Mouse (Mus musculus) effector memory CD4-positive, alpha-beta T cell, adult 7 months (primary cell): Measurements from ENCODE around the gene Slc7a11. TPM values are rescaled to one million over a fixed set of nuclear protein-coding genes. Genes with fewer than 3 reads are reported as not detected.

Experiments used
- polyA plus RNA-seq: library from polyadenylated mRNA; unstranded; fragments of 100-300 nt; shearing (Covaris generic); gene quantifications from one replicate; pipeline ENCODE4 v1.2.1, GENCODE M21; 2017

Gene Slc7a11
- 0.63 TPM for polyA plus RNA-seq

DNA sequence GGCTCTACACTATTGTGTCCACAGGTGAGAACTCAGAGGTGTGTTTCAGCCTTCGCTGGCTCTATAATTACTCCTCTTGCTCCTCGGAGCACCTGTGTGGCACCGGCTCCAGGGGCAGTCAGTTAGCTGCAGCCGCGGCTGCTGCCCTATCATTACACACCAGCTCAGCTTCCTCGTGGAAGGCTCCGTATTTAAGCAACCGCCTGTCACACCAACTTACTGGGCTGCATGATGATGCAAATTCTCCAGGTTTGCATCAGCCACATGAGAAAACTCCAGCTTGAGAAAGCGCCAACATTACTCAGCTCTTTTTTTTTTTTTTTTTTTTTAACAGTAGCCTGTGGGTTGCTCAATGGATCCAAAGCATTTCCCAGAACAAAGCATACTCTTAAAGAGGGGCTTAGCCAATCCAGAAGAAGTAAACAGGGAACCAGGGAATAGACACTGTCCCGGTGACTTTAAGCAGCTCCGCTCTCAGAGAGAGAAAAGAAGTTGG lies at the start of gene Slc7a11:
Gene Slc7a11 (minus strand): TSS at position 194 of the 496 bp plus-strand sequence.

